Mouse (Mus musculus): ENCODE results near the gene Atp6ap1l. TPM values are rescaled to one million over a fixed set of nuclear protein-coding genes. Genes with fewer than 3 reads are reported as not detected.
A peak's percentile ranks its signal among the peaks of the same experiment; 100 is the strongest.

Atp6ap1l gene
- polyA plus RNA-seq, 1 experiment from 2014 or later: 0.32 TPM

DNA sequence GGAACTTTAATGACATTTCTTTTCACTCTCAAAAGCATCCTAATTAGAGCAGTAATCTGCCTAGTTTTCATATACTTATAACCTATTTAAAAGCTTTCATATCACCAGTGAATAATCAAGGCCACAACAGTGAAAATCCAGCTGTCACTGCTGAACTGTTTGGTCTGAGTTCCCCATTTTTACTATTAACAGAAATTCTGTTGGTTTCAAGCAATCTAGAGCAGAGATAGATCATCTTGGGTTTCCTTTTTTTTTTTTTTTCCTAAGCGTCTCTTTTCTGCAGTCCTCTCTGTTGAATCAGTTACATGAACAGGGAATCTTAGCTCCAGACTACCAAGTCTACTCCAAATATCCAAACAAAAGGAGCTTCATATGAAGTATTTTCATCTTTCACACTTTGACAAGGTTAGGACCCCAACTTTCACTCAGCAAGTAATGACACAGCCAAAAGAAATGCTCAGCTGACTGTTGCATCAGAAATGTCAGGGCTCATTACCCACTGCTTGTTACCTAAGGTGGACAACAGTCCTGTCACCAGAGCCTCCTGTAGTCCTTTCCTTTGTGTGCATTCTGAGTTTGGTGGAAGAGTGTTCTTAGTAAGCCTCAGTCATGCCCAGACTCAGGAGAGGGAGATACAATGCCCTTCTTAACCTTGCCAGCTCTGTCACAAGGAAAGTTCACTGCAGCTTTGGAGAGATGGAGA lies 23.3 kb downstream of the Atp6ap1l start:
- no peaks in the 10 kb centered on the region for H3K36me3 ChIP-seq
- ATAC-seq (ENCODE audit: low FRiP score, low read depth): no peak
- H3K9ac ChIP-seq: no peak overlapping the region
- 86% methylated on average over 1 of the region's 1 CpGs for WGBS
- H3K4me1 ChIP-seq: peaks cover 7% of the 10 kb centered on the region; the same call in 1 of the 2 replicates
- no peak overlapping the region for H3K4me3 ChIP-seq
- H3K4me2 ChIP-seq (replicated peaks): no peak overlapping the region
- no peaks in the 10 kb centered on the region for H3K27me3 ChIP-seq
- H3K27ac ChIP-seq: no peak overlapping the region
- no peaks in the 10 kb centered on the region for H3K9me3 ChIP-seq

DNA sequence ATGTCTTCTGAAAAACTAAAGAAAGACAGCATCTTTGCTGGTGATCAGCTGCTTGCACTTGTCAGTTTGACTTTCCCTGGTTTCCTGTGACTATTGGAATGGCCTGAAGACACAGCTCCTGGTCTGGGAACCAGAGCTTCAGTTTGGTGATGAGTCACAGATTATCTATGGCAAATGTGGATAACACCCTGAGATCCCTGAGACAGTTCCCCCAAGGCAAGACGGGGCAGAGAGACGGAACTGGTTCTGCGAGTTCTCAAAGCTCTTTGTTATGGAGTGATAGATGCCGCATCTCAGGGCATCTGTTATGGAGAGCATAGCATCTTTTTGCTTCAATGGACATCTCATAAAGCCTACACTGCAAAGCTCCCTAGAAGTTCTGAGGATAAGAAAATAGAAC lies 33.6 kb downstream of the Atp6ap1l start:
- no peaks in the 10 kb centered on the region for H3K9me3 ChIP-seq
- WGBS: 53% methylated on average over 4 of the region's 4 CpGs
- H3K4me2 ChIP-seq (replicated peaks): no peak overlapping the region
- no peak for ATAC-seq (ENCODE audit: low FRiP score, low read depth)
- no peaks in the 10 kb centered on the region for H3K36me3 ChIP-seq
- no peak overlapping the region for H3K27ac ChIP-seq
- H3K27me3 ChIP-seq: no peaks in the 10 kb centered on the region
- H3K4me3 ChIP-seq: no peak overlapping the region
- no peak overlapping the region for H3K9ac ChIP-seq
- no peaks in the 10 kb centered on the region for H3K4me1 ChIP-seq

DNA sequence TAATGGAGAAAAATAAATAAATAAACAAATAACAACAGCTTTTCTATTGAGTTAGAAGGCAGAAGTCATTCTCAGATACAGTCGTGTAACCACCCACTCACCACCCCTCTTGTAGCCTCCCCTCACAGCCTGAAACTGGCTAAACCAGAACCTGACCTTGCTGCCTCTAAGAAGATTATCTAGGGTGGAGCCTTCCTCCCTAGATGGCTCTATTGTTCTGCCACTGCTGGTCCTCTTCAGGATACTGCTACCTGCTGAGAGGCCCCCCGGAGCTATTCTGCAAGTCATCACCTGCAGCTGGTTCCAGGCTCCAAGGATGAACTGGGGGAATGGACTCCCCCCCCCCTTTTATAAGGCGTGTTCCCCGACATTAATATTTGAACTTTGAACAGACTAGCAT lies 36.0 kb downstream of the Atp6ap1l start:
- H3K9ac ChIP-seq: no peak overlapping the region
- no peak overlapping the region for H3K27ac ChIP-seq
- H3K27me3 ChIP-seq: no peaks in the 10 kb centered on the region
- H3K36me3 ChIP-seq: no peaks in the 10 kb centered on the region
- H3K9me3 ChIP-seq: no peaks in the 10 kb centered on the region
- H3K4me1 ChIP-seq: no peaks in the 10 kb centered on the region
- WGBS: 39% methylated on average over 4 of the region's 4 CpGs
- ATAC-seq (ENCODE audit: low FRiP score, low read depth): no peak
- no peak overlapping the region for H3K4me3 ChIP-seq
- H3K4me2 ChIP-seq (replicated peaks): no peak overlapping the region

DNA sequence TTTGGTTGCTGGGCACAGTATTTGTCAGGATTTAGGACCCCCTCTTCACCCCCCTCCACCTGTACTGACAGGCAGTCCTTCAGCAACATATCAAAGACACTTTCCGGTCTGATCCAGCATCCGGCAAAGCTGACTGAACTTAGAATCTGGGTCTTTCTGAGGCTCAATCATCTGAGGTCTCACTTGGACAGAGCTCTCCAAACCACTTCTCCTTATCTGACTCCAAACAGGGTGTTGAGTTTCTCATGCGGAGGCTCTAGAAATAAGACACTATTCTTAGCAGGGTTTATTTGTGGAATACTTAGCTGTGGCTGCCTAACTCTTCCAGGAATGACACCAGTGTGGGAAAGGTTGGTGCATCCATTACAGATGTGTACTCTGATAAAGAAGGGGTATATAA lies 43.0 kb downstream of the Atp6ap1l start:
- H3K4me1 ChIP-seq: no peaks in the 10 kb centered on the region
- H3K36me3 ChIP-seq: no peaks in the 10 kb centered on the region
- no peak overlapping the region for H3K27ac ChIP-seq
- WGBS: 79% methylated on average over 3 of the region's 3 CpGs
- no peak overlapping the region for H3K9ac ChIP-seq
- no peak overlapping the region for H3K4me3 ChIP-seq
- no peak overlapping the region for H3K4me2 ChIP-seq (replicated peaks)
- no peak for ATAC-seq (ENCODE audit: low FRiP score, low read depth)
- no peaks in the 10 kb centered on the region for H3K27me3 ChIP-seq
- H3K9me3 ChIP-seq: no peaks in the 10 kb centered on the region

DNA sequence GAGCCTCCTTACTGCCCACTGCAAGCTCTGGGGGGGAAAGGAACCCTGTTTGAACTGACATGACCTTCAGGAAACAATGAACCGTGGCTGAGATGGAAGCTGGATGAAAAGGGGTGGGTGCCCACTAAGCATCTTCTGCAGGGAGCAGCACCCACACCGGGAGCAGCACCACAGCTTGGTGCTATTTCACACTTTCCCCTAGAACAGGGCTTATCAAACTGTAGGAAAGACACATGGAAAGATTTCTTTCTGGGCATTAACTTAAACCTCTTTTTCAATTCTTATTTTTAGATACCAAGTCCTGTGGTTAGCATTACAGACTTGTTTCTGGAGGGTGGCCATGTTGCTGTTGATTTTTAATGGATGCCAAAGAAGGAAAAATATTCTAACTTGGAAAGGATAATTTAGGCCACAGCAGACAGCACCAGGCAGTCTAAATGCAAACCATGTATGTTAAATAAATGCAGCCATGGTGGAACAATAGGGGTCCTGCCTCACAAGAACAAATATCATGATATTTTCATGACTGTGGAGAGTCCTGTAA lies 44.2 kb downstream of the Atp6ap1l start:
- no peaks in the 10 kb centered on the region for H3K36me3 ChIP-seq
- ATAC-seq (ENCODE audit: low FRiP score, low read depth): no peak
- no peaks in the 10 kb centered on the region for H3K9me3 ChIP-seq
- WGBS: 59% methylated on average over 2 of the region's 2 CpGs
- H3K27ac ChIP-seq: no peak overlapping the region
- no peak overlapping the region for H3K4me2 ChIP-seq (replicated peaks)
- H3K4me3 ChIP-seq: no peak overlapping the region
- peaks cover 4% of the 10 kb centered on the region for H3K4me1 ChIP-seq
- no peak overlapping the region for H3K9ac ChIP-seq
- no peaks in the 10 kb centered on the region for H3K27me3 ChIP-seq

DNA sequence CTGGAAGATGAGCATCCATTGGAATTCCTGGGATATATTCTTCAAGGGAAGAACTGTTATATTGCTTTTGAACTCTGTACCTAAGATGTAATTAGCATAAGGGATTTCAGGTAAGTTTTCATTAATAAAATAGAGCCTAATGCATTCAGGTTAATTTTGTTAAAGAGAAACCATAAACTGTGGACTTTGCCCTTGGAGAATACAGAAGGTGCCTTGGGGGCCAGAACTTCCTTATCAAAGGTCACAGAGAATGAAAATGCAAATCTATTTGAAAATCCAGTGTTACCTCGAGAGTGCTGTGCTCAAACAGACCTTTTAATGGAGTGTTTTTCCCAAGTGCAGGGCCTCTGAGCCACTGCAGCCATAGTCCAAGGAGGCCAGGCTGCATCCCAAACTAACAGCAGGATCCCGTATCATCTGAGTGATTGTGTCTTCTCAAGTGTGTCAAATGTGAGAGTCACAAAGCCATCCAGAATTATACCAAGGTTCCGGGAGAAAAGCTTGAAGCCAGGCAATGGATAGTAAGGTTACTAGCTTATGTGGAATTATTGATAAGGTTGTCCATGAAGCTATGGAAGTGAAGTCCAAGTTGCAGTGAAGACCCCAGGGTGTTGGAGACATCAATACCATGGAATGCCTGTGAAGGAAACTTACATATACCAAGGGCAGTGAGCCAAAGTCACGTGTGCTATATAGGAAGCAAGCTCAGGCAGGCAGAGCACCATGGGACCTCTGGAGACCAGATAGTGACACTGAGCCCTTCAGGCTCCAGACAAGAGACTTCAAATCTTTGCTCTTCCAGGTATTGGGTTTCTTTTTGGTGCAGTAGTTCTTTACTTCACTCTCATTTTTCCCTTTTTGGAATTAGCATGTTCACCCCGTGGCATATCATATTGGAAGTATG lies 52.2 kb downstream of the Atp6ap1l start:
- Histone ChIP-seq H3K4me3 (no peak overlapping the region), H3K9ac (no peak overlapping the region), H3K36me3 (no peaks in the 10 kb centered on the region), H3K4me2 (replicated peaks) (no peak overlapping the region), H3K9me3 (peaks cover 9% of the 10 kb centered on the region; the same call in 1 of the 2 replicates), H3K27ac (no peak overlapping the region), H3K4me1 (peaks cover 11% of the 10 kb centered on the region), H3K27me3 (no peaks in the 10 kb centered on the region)
- no peak for ATAC-seq (ENCODE audit: low FRiP score, low read depth)
- WGBS: 82% methylated on average over 5 of the region's 5 CpGs

DNA sequence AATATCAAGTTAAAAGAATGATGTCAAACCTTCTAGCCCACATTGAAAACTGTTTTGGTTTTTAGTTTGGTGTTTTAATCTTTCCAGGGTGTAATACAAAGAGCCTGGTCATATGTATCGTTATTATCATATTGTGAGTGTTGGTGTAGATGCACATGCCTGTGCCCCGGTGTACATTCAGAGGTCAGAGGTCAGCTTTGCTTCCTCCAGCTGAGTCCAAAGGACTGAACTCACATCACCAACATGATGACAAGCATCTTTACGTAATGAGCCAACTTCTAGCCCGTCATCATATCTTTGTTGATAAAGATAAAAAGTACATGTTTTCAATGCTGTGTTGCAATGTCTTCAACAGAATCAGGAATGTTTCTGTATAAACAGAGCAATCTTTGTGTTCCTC lies 53.4 kb downstream of the Atp6ap1l start:
- no peak for ATAC-seq (ENCODE audit: low FRiP score, low read depth)
- H3K4me1 ChIP-seq: peaks cover 11% of the 10 kb centered on the region
- 90% methylated on average over 4 of the region's 4 CpGs for WGBS

DNA sequence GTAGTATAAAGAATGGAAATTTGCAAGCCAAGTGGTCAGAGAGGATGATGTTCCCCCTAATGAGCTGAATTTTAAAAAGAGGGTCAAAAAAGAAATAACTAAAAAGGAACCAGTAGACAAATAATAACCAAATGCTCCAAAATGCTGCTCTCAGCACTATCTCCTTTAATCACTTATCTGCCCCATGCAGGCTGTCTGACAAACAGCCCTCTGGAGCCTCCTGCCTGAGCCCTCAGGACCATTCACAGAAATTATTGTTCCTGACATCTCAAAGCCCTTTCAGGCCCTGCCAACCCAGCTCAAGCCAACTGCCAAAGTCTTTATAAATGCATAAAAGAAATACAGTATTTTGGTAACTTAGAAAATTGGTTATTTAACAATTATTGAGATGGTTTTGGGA lies 61.0 kb downstream of the Atp6ap1l start:
- Histone ChIP-seq H3K4me2 (replicated peaks) (no peak overlapping the region), H3K27me3 (no peaks in the 10 kb centered on the region), H3K9me3 (peaks cover 2% of the 10 kb centered on the region; the same call in 1 of the 2 replicates), H3K9ac (no peak overlapping the region), H3K27ac (no peak overlapping the region), H3K4me3 (no peak overlapping the region), H3K36me3 (no peaks in the 10 kb centered on the region), H3K4me1 (peaks cover 5% of the 10 kb centered on the region)
- no peak for ATAC-seq (ENCODE audit: low FRiP score, low read depth)

More for the DNA sequence above, 53.4 kb downstream of the Atp6ap1l start:
- no peaks in the 10 kb centered on the region for H3K27me3 ChIP-seq
- H3K9me3 ChIP-seq: peaks cover 9% of the 10 kb centered on the region; the same call in 1 of the 2 replicates
- H3K36me3 ChIP-seq: no peaks in the 10 kb centered on the region
- H3K4me2 ChIP-seq (replicated peaks): no peak overlapping the region
- no peak overlapping the region for H3K27ac ChIP-seq
- H3K9ac ChIP-seq: no peak overlapping the region
- no peak overlapping the region for H3K4me3 ChIP-seq

DNA sequence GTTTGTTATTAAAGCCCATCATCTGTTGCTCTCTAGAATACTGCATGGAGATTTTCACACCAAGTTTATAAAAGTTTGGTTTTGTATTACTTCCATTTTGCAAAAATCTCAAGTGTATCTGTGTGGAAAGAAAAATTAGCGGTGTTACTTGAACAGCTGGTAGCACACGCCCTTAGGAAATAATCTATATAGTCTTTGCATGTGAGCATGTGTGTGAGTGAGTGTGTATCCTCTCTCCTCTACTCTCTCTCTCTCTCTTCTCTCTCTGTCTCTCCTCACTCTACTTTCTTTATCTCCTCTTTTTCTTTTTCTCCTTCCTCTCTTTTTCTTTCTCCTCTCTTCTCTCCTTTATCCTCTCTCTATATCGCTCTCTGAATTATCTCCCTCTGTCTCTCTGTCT lies 61.7 kb downstream of the Atp6ap1l start:
- H3K9me3 ChIP-seq: no peaks in the 10 kb centered on the region
- 95% methylated on average over 3 of the region's 3 CpGs for WGBS
- H3K27me3 ChIP-seq: no peaks in the 10 kb centered on the region
- H3K9ac ChIP-seq: no peak overlapping the region
- no peak overlapping the region for H3K4me2 ChIP-seq (replicated peaks)
- no peak overlapping the region for H3K27ac ChIP-seq
- no peak for ATAC-seq (ENCODE audit: low FRiP score, low read depth)
- H3K4me3 ChIP-seq: no peak overlapping the region
- no peaks in the 10 kb centered on the region for H3K36me3 ChIP-seq
- H3K4me1 ChIP-seq: peaks cover 5% of the 10 kb centered on the region

DNA sequence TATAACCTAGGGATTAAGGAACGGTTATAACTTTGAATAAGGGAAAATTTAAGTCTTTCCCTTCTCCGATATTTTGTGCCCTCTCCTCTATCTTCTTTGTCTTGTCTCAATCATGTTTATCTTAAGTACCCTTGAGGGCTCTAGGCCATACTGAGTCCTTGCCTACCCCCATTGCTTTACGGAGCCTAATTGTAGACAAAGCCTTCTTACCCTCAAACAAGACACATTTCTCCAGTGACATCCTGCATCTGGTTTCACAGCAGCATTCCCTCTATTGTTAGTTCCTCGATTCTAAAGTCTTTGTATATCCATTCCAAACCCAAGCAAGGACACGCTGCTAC lies 64.0 kb downstream of the Atp6ap1l start:
- Histone ChIP-seq H3K4me1 (peaks cover 5% of the 10 kb centered on the region), H3K9ac (no peak overlapping the region), H3K36me3 (no peaks in the 10 kb centered on the region), H3K4me3 (no peak overlapping the region), H3K9me3 (no peaks in the 10 kb centered on the region), H3K27ac (no peak overlapping the region), H3K27me3 (no peaks in the 10 kb centered on the region), H3K4me2 (replicated peaks) (no peak overlapping the region)
- ATAC-seq (ENCODE audit: low FRiP score, low read depth): no peak
- 49% methylated on average over 5 of the region's 5 CpGs for WGBS

DNA sequence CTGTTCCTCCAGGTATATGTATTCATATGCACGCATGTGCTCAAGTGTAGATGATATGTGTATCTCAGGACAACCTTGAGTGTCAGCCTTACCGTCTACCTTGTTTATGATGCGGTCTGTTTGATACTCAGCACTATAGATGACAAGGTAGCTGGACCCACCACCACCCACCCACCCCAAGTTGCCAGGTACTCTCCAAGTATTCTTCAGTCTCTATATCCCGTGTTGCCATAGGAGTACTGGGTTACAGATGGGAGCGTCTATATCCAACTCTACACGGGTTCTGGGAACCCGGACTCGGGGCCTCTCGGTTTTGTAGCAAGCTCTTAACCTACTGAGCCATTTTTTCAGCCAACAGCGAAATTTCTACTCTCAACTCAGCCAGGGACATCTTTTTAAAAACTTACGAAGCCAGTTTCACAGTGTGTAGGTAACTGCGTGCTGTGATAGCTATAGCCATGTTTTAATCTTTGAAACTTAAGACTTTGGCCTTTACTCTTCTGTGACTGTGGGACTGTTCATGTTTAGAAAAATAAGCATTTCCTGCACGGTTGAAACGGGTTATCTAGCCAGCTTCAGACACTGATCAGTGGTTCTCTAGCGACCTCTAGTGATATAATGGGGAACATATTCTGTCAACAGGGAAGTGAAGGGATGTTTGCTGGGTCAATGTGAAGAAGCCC lies 64.5 kb downstream of the Atp6ap1l start:
- Histone ChIP-seq H3K4me1 (peaks cover 5% of the 10 kb centered on the region), H3K4me2 (replicated peaks) (0 out of 2 replicates have a peak overlapping the region, but pooled peaks have one; percentile 12), H3K9me3 (no peaks in the 10 kb centered on the region), H3K27ac (no peak overlapping the region), H3K36me3 (no peaks in the 10 kb centered on the region), H3K27me3 (no peaks in the 10 kb centered on the region), H3K4me3 (no peak overlapping the region), H3K9ac (no peak overlapping the region)
- 51% methylated on average over 15 of the region's 15 CpGs for WGBS
- peak; percentile 80 for ATAC-seq (ENCODE audit: low FRiP score, low read depth)

DNA sequence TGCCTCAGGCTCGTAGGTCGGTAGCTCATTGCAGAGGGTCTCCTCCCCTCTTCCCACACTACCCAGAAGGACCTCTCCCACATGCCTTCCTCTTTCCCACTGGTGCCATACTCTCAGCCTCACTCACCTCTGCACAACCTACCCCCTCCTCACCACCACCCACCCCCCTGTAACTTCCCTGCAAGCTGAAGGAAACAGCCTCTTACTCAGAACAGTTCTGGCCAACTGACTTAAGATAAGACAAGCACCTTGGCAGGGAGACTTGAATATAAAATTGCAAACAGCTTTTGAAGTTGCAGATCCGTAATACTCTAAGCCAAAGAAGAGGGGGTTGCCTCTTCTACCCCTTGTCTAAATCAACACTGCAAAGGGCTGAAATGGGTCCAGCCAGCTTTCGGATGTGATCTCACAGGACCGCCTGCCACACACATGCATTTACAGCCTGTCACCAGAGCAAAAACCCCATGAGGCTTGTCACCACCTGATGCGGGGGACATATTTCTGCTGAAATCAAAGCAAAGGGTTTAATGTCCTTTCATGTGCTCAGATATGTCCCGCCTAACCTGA lies 71.4 kb downstream of the Atp6ap1l start:
- Histone ChIP-seq H3K27me3 (no peaks in the 10 kb centered on the region), H3K36me3 (no peaks in the 10 kb centered on the region), H3K9ac (no peak overlapping the region), H3K4me3 (no peak overlapping the region), H3K4me2 (replicated peaks) (no peak overlapping the region), H3K4me1 (0 out of 2 replicates have a peak, but pooled peaks cover 2% of the 10 kb centered on the region), H3K9me3 (no peaks in the 10 kb centered on the region), H3K27ac (no peak overlapping the region)
- ATAC-seq (ENCODE audit: low FRiP score, low read depth): no peak
- WGBS: 60% methylated on average over 7 of the region's 7 CpGs
